Mouse (Mus musculus) ES-Bruce4 (cell line): Measurements from ENCODE around the gene Zbtb12.

Experiments
- CTCF ChIP-seq: IDR thresholded peaks from one replicate; pipeline ENCODE4 v1.8.1; 2011; ENCODE audit warnings: low read depth, low read length
- POLR2A ChIP-seq: IDR thresholded peaks from one replicate; pipeline ENCODE4 v1.8.1; 2011; ENCODE audit warnings: low read length; ENCODE audit not compliant: insufficient read depth

DNA sequence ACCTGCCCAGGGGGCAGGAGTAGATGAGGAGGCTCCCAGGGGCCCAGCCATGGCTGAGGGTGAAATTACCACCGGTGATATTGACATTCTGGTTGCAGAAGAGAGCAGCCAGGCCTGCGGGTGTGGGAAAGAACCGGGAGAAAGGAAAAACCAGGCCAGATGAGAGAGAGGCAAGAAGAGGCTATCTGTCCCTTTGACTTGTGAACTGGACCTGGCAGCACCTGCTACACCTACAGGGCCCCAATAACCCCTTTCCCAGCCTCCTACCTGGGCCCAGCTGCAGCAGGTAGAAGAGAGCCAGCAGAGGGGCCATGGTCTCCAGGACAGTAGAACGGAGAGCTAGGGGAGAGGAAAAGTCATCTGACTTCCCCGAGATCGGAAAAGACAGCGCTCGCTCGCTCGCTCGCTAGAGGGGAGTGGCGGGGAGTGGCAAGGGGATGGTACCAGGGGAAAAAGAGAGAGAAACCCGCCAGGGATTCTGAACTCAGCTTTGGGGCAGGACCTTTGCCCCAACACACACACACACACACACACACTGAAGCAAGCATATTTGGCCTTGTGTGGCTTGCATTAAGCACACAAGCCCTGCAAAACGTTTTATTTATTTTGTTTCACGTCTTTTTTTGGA is 2.5 kb downstream of the Zbtb12 start, which contains the start of gene Gm20547:
- TF ChIP-seq CTCF (no peak), POLR2A (no peak)
